Mouse (Mus musculus) monocyte, adult 2 months (primary cell): ENCODE data around the gene Map3k7cl.

Source experiments
- DNase-seq, 2 experiments: peaks; one replicate each; pipeline ENCODE4 v3.0.0; 2022; ENCODE audit warnings: low spot score in 2 of 2, low read depth in 1 of 2

Map3k7cl gene

GRCm38 (mm10) chr16:87552907-87553691 lies at the start of gene Map3k7cl:
Gene Map3k7cl, plus strand, starts transcription at chr16:87553330.
- no peak for DNase-seq

DNA sequence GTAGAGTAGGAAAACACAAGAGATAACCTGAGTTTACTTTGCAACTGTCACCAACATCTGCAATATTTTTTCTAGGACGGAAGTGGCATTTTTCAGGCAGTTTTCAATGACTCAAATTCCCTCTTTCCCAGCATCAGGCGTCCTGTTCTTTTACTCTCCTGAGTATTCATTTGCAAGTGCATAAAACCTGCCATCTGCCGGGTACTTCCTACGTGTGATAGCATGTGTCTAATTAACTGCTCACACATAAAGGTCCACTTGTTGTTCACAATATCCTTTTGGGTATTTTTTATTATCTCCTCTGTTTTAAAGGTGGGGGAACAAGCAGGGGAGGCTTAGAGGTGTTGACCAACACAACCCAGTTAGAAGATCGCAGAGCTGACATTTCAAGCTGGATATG lies 41.4 kb upstream of the Map3k7cl start:
- no peak for DNase-seq

- DNase-seq, result no peak
Observed at GRCm38 (mm10) chr16:87512331-87512730, 40.8 kb upstream of the Map3k7cl start.

GRCm38 (mm10) chr16:87524228-87524627 lies 28.9 kb upstream of the Map3k7cl start:
- DNase-seq, result no peak

GRCm38 (mm10) chr16:87527553-87528249 lies 25.4 kb upstream of the Map3k7cl start:
- no peak for DNase-seq

DNA sequence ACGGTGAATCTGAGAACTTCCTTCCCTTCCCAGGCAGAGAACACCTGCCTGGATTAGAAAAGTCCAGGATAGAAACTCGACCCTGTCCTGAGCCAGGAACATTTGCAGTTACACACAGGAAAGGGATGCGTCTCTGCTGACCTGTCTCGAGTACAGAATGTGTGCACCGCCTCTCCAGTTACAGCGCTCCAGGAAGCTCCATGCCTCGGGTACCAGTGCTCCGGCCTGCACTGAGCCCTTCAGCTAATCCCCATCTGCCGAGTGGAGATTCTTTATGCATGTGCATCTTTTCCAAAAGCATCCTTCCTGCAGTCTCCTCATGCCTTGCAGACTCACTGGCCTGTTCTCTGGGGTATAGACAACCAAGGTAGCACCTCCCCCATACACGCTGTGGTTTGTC lies 24.4 kb upstream of the Map3k7cl start:
- no peak for DNase-seq

DNA sequence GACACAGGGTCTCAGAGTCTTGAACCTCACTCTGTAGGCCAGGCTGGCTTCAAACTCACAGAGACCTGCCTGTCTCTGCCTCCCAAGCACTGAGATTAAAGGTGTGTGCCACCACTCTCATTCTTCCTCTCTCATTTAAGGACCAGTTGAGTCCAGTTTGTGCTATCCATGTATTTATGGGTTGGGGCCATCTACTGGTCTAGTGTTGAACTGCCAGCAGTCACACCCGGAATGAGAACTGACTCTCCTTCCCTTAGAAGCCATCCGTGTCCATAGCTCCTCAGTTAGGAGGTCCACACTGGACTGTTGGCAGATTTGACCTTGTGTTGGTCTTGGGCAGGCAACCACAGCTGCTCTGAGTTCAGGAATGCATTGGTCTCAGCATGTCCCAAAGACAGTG lies 4.8 kb upstream of the Map3k7cl start:
- DNase-seq, result no peak

DNA sequence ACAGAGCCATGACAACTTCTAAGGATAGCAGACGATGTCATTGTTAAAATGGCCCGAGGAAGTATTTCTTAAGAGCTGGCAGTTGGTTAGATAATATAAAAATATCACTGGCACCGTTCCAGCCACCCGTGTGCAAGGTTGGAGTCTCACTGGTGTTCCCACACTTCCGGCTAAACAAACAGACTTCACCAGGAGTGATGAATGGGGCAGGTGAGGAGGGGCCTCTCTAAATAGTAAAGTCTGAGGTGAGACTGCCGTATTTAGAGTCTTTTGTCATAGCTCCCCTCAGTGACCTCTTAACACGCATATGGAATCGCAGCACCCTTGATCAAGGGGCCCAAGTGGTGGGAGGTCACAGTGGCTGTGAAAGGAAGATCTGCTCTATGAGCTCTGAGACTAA lies 3.2 kb downstream of the Map3k7cl start:
- DNase-seq, result no peak

DNA sequence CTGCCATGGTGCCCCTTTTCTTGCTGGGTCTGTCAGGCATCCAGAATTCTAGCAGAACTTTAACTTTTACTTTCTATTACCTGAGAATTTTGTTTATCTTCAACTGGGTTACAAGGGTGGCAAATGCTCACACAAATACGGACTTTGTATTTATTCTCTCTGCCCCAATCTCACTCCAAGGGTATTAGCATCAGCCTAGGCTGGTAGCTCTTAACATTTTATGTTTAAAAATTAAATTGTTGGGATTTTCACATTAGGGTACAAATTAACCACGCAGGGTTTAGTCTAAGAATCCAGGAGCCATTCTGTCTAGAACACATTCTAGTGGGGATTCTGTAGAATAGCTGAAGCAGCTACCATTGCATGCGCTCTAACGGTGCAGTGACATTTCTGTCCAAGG lies 8.4 kb downstream of the Map3k7cl start:
- DNase-seq, result no peak

DNA sequence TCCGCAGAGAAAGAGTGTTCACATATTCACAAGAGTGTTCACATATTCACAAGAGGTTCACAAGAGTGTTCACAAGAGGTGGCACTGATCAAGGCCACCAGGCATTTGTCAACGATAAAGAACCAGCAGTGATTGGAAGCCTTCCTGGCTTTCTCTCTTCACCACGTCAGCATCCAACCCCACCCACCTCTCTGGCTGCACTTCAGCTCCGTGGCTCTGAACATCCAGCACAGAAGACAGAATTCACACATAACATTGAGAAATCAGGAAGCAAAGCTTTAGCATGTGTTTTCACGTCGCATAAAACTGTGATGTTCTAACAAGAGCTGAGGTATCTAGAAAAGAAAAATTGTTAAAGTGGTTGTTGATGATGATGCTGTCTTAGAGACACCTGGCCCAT lies 10.4 kb downstream of the Map3k7cl start:
- no peak for DNase-seq

DNA sequence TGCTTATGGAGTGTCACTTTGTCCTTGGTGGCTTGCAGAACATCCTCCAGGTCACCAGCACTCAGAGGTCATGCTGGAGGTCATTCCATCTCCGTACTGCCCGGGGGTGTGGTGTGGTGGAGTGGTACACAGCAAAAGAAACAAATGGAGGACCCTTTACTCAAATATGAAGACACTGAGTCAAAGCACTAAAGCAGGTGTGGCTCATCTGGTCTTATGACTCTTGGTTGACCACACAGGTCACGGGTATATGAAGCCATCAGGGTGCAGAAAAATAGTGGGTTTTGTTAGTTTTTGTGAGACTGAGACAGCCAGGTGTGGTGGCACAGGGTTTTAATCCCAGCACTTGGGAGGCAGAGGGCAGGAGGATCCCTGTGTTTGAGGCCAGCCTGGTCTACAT lies 11.4 kb downstream of the Map3k7cl start:
- no peak for DNase-seq

DNA sequence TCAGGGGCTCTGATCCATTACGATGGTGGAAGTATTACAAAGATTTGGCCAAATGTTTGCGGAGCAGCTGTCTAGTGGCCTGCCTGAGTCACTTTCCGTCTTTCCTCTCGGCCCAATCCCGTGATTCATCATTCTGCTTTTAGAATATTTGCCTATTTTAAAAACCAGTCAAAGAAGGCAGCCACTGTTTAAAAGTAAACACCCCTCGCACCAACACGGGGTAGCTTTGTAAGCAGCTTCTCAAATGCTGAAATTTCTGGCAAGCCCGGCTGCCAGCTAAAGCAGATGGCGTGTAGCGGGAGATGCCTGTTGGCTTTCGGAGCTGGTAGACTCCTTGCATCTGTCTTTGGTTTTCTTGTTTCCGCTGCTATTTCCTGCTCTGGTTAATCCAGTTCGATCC lies 14.4 kb downstream of the Map3k7cl start:
- DNase-seq, result no peak

- no peak for DNase-seq
Observed at GRCm38 (mm10) chr16:87568241-87568640, 15.1 kb downstream of the Map3k7cl start.

DNA sequence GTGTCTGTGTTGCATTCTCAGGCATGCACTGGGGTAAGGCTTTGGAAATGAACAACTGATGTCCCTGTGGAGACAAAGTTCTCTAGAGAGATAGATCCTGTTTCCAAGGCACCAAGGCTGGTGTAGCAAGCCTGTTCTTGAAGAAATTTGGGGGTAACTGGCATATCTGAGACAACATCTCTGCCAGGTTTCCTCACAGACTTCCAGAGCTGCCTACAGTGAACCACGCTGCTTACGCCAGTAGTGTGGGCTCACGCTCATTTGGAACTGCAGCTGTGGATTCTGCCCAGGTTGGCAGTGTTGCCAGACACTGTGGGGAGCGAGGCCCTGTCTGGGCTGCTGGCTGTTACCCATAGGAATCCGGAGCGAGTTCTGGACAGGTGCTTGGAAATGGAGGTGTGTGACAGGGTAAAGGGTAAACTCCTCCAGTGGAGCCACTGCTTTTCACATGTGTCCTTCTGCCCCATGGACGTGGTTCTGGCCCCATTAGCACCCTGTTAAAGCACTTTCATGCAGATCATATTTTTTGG lies 16.5 kb downstream of the Map3k7cl start:
- no peak for DNase-seq

DNA sequence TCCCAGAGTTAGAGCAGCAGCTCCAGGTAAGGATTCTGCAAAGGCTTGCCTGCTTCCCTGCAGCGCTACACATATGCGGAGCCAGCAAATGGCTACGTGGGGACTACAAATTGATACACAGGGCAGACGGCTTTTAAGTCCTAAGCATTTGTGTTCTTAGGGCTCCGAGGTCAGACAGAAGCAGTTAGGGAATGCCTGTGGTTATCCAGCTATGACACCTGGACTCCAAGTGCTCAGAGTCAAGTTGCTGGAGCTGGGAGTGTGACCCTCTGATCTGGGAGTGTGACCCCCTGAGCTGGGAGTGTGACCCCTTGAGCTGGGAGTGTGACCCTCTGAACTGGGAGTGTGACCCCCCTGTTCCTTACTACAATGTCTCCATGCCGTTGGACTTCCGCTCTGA lies 17.2 kb downstream of the Map3k7cl start:
- no peak for DNase-seq

GRCm38 (mm10) chr16:87573409-87573808 lies 20.3 kb downstream of the Map3k7cl start:
- no peak for DNase-seq

- no peak for DNase-seq
Observed at GRCm38 (mm10) chr16:87574160-87574559, 21.0 kb downstream of the Map3k7cl start.

DNA sequence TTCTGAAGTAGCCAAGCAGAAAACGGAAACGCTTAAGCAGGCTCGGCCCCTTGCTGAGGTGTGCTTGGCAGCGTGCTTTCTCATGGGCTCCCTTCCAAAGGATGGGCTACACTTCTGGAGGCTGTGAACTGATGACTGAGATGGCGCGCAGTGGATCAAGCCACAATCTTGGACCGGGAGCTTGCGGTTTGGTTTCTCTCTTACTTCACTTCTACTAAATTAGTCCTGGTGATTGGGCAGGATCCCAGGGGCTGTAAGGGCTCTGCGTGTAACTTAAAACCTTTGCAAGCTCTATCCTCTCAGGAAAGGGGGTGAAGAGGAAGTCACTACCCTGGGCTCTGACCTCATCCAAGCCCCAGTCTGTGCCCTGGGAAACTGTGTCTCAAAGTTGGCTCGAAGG lies 22.5 kb downstream of the Map3k7cl start:
- no peak for DNase-seq

- no peak for DNase-seq
Observed at GRCm38 (mm10) chr16:87578881-87579280, 25.8 kb downstream of the Map3k7cl start.

- no peak for DNase-seq
Observed at GRCm38 (mm10) chr16:87579462-87579861, 26.3 kb downstream of the Map3k7cl start.

- no peak for DNase-seq
Observed at GRCm38 (mm10) chr16:87582776-87583175, 29.6 kb downstream of the Map3k7cl start.

DNA sequence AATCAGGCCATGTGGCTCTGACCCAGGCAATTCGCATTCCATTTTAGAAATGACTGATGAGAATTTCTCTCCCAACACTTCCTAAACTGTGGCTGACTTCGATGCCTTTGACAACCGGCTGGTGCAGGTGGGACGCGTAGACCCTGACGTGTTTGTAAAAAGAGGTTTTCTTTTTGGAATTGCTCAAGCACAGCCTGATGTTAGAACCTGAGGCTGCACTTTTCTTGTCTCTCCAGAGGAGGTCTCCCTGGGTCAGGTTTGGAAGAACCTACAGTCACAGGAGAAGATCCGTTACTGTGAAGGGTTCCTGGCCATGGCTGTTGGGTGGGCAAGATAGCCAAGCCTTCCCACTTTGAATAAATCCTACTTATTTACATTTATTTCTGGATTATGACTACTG lies 31.5 kb downstream of the Map3k7cl start:
- no peak for DNase-seq
